ENCODE assay signal across 12 mouse cellular contexts in genomic region chr14:27376115-27376648, GRCm38 (mm10). TPM values are rescaled to one million over a fixed set of nuclear protein-coding genes. Genes with fewer than 3 reads are reported as not detected.
DNase-seq lines count a peak whose midpoint lies in the region; TF ChIP-seq lines count a peak whose summit lies in the region.
"Had no signal": no experiment of that assay in that cellular context is flagged by ENCODE, and none has a peak within 500 bp of the region (broad histone marks: within the 10 kb centered on the region; RNA-seq: fewer than 3 reads in every experiment).

No protein-coding gene starts in this region.

- no peak overlapping the region for H3K9ac ChIP-seq in heart, adult 2 months (ENCODE audit: low read depth, low read length)
- H3K9ac ChIP-seq: intestine, embryonic 15.5 days had no signal

- no peak for TF ChIP-seq EP300 in heart, adult 2 months (IDR thresholded peaks at IDR 0.05; ENCODE audit: insufficient read depth, low read depth, low read length)

- H3K36me3 ChIP-seq in heart, adult 2 months (ENCODE audit: control insufficient read depth, insufficient read depth, low read length) = no peaks in the 10 kb centered on the region; the same call in 1 of the 2 replicates
- no peaks in the 10 kb centered on the region for H3K36me3 ChIP-seq in macrophage (ENCODE audit: inconsistent target)
- H3K36me3 ChIP-seq: intestine, embryonic 15.5 days had no signal

- TF ChIP-seq CTCF in heart, adult 2 months (IDR thresholded peaks at IDR 0.05) = no peak

- no peaks in the 10 kb centered on the region for H3K27me3 ChIP-seq in heart, adult 2 months (ENCODE audit: control insufficient read depth, insufficient read depth, low read length)
- H3K27me3 ChIP-seq: intestine, embryonic 15.5 days had no signal

- no peak for DNase-seq in heart, adult 2 months
- no peak for DNase-seq in heart, adult 18-20 months
- DNase-seq in urinary bladder, postnatal 14 days (ENCODE audit: low spot score) = peak; percentile 68
- DNase-seq in urinary bladder, postnatal 4 days (ENCODE audit: low spot score in 2 of 2) = no peak
- peak; percentile 55 to 67 for DNase-seq in urinary bladder, postnatal 36 days (ENCODE audit: low spot score in 2 of 2)
- no peak for DNase-seq in layer of hippocampus, postnatal 36 days
- DNase-seq in embryo, embryonic 11 days = no peak
- DNase-seq: gastrocnemius, postnatal 36 days; layer of hippocampus, adult 9-11 months; lung, postnatal 14 days had no signal

- H3K4me1 ChIP-seq in heart, adult 2 months (ENCODE audit: control insufficient read depth, insufficient read depth, low read length) = peaks cover 15% of the 10 kb centered on the region
- H3K4me1 ChIP-seq: intestine, embryonic 15.5 days had no signal

- H3K79me2 ChIP-seq in heart, adult 2 months (replicated peaks; ENCODE audit: control insufficient read depth, insufficient read depth, low read length) = 0 out of 2 replicates have a peak, but pooled peaks cover 1% of the 10 kb centered on the region
- H3K79me2 ChIP-seq in macrophage (ENCODE audit: inconsistent target) = peaks cover 41% of the 10 kb centered on the region

- H3K4me3 ChIP-seq in heart, adult 2 months = no peak overlapping the region
- no peak overlapping the region for H3K4me3 ChIP-seq in macrophage (ENCODE audit: inconsistent target)
- H3K4me3 ChIP-seq: intestine, embryonic 15.5 days had no signal

- 48% methylated on average over 5 of the region's 5 CpGs for WGBS in heart, adult 2 months
- whole genome bisulfite sequencing in macrophage (ENCODE audit: missing documents) = 15% methylated on average over 5 of the region's 5 CpGs

- H3K27ac ChIP-seq in heart, adult 2 months = peak overlapping the region; percentile 29
- H3K27ac ChIP-seq in macrophage = peak overlapping the region; percentile 43
- H3K27ac ChIP-seq: intestine, embryonic 15.5 days had no signal

- no peak for TF ChIP-seq POLR2A in heart, adult 2 months (IDR thresholded peaks at IDR 0.05; ENCODE audit: insufficient read depth, low read depth, low read length)

- intact Hi-C loops in heart, adult 2 months (cut with DNase I) = loop anchor here (5.0 kb wide), 1 partner anchor 34 kb away; no protein-coding TSS in a partner anchor

RNA-seq across cellular contexts. Expression of gene Fam208a, which starts 52.5 kb away (rescaled TPM):
- 10 to 100 TPM in 1 of 2 experiments, 1 to 10 TPM in 1; 9.8 to 11.4 TPM for total RNA-seq in heart, adult 2 months (2021)
- polyA plus RNA-seq in heart, adult 2 months (2012; rRNA removed) = 3.3 and 7.2 TPM in 2 replicates
- total RNA-seq in heart, adult 18-20 months (2021) = 10 to 100 TPM in 1 of 2 experiments, 1 to 10 TPM in 1; 8.9 to 10.6 TPM
- total RNA-seq in macrophage (2018; cell fraction: chromatin; rRNA removed) = 100 to 1,000 TPM in 18 of 26 experiments, 10 to 100 TPM in 8; 51.0 to 191 (median 118) TPM
- 10 to 100 TPM in 24 of 26 experiments, 1 to 10 TPM in 2; 7.1 to 26.6 (median 18.3) TPM for total RNA-seq in macrophage (2018; cell fraction: cytosol; rRNA removed)
- 100 to 1,000 TPM in 9 of 26 experiments, 10 to 100 TPM in 17; 41.0 to 154 (median 87.7) TPM for total RNA-seq in macrophage (2018; cell fraction: nucleus; rRNA removed)
- 10.1 to 15.1 TPM (median 14.4 TPM) in 3 replicates for polyA plus RNA-seq in macrophage (2018)
- total RNA-seq in layer of hippocampus, postnatal 36 days (2021) = 10 to 100 TPM; 34.1 to 38.4 TPM

Comparison
In these comparisons a context has a peak if more than half of its experiments do, and no peak if none do; other contexts are left out.
1. DNase-seq: peak in urinary bladder, postnatal 14 days (single experiment) and urinary bladder, postnatal 36 days (2 of 2); none in heart, adult 2 months (0 of 2), heart, adult 18-20 months (0 of 2), urinary bladder, postnatal 4 days (0 of 2), layer of hippocampus, postnatal 36 days (0 of 2) and embryo, embryonic 11 days (single experiment).